Mouse (Mus musculus): ENCODE measurements around the gene Fahd1.

Gene Fahd1

DNA sequence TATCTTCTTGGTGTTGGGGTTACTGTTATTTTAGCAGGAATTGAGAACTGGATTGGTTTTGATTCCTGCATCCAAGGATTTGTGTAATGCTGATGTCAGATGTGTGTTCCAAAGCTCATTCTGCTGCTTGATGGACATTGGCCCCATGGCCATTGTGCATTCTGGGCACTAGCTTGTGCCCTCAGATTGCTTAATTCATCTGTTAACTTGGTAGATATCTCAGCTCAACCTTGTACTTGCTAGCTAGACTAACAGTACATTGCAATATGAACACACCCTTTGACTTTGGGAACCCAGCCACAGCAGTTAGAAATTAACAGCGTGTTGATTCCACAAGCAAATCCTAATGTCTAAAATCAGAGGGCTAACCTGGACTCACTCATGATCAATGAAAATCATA, 2.8 kb downstream of the Fahd1 start:
- DNase-seq (ENCODE audit: low read depth, low spot score): no peak

DNA sequence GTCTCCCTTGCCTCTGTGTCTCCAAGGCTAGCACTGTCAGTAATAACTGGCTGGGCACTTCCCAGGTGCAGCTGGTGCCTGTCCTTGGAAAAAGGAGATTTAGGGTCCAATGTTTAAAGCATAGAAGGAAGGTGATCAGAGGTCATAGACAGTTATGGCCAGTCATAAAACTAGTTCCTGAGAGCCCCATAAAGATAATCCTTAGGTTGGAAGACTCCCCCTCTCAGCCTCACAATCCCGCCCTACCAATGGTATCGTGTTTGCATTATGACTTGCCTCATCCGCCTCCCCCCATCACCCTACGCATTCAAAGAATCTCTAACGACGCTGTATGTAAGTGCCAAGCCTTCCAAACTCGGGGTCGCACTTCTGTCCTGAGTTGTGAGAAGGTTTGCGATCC, 5.6 kb downstream of the Fahd1 start:
- no peak for DNase-seq (ENCODE audit: low read depth, low spot score)

DNA sequence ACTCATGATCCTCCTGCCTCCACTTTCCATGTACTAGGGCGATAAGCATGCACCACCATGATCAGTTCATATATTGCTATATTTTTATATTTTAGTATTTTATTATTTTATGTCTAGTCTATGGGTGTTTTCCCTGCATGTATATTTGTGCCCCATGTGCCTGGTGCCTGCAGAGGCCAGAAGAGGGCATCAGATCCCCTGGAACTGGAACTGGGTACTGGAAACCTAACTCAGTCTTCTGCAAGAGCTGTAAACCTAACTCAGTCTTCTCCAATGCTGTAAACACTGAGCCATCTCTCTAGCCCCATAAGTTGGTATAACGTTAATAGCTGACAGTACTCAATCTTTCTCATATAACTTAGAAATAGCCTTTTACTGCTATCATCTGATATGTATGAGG, 7.5 kb downstream of the Fahd1 start:
- DNase-seq (ENCODE audit: low read depth, low spot score): no peak

GRCm38 (mm10) chr17:24841133-24841532, 9.0 kb downstream of the Fahd1 start:
- no peak for DNase-seq (ENCODE audit: low read depth, low spot score)

- no peak for DNase-seq (ENCODE audit: low read depth, low spot score)
These were observed 9.8 kb downstream of the Fahd1 start for GRCm38 (mm10) chr17:24840341-24840740.

- no peak for DNase-seq (ENCODE audit: low read depth, low spot score)
These were observed 10.3 kb downstream of the Fahd1 start, which contains the start of gene Hagh for GRCm38 (mm10) chr17:24839842-24840241. Gene Hagh, plus strand, starts transcription at chr17:24840143.

GRCm38 (mm10) chr17:24821351-24822280, 28.5 kb downstream of the Fahd1 start:
- DNase-seq (ENCODE audit: low read depth, low spot score): peak; percentile 10

- DNase-seq (ENCODE audit: low read depth, low spot score): no peak
These were observed 30.7 kb downstream of the Fahd1 start for GRCm38 (mm10) chr17:24819469-24819868.

DNA sequence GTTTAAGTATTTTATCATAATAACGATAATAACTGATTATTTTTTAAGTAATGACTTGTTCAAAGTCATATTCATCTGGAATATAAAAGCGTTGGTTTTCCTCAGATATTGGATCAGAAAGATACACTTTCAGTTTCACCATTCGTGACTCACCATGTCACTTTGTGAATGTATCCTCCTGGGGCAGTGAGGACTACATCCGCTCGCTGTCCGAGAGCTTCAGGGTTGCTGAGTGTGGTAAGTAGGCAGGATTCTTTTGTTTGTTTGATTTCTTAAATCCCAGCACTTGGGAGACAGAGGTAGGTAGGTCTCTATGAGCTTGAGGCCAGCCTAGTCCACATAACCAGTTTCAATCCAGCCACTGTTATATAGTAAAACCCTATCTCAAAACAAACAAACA, 32.0 kb downstream of the Fahd1 start:
- DNase-seq (ENCODE audit: low read depth, low spot score): no peak

GRCm38 (mm10) chr17:24817503-24817902, 32.7 kb downstream of the Fahd1 start:
- no peak for DNase-seq (ENCODE audit: low read depth, low spot score)

DNA sequence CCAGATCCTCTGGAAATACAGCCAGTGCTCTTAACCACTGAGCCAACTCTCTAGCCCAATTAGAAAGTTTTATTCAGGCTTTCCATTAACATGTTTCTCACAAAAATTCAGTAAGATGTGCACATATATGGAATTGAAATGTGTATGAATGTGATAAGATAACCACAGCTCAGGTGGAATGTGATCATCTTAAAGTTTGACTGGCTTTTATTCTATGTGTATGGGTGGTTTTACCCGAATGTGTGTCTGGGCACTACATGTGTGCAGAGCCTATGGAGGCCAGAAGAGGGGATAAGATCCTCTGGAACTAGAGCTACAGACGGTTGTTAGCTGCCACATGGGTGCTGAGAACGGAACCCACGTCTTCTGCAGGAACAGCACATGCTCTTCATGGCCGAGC, 34.9 kb downstream of the Fahd1 start:
- DNase-seq (ENCODE audit: low read depth, low spot score): no peak

GRCm38 (mm10) chr17:24812215-24812614, 37.9 kb downstream of the Fahd1 start:
- no peak for DNase-seq (ENCODE audit: low read depth, low spot score)

- no peak for DNase-seq (ENCODE audit: low read depth, low spot score)
These were observed 39.0 kb downstream of the Fahd1 start for GRCm38 (mm10) chr17:24811211-24811610.

GRCm38 (mm10) chr17:24803952-24804951, 45.9 kb downstream of the Fahd1 start, which contains the start of gene Meiob:
Gene Meiob, plus strand, starts transcription at chr17:24804289.
- DNase-seq (ENCODE audit: low read depth, low spot score): no peak

- no peak for DNase-seq (ENCODE audit: low read depth, low spot score)
These were observed 49.6 kb downstream of the Fahd1 start for GRCm38 (mm10) chr17:24800524-24800923.

GRCm38 (mm10) chr17:24799476-24799875, 50.7 kb downstream of the Fahd1 start:
- no peak for DNase-seq (ENCODE audit: low read depth, low spot score)

Measured in skeletal muscle tissue, adult 2 months (tissue).